Mouse (Mus musculus) forebrain, embryonic 13.5 days (tissue): ENCODE measurements around the gene Agpat2. TPM values are rescaled to one million over a fixed set of nuclear protein-coding genes. Genes with fewer than 3 reads are reported as not detected.

Source experiments
- ATAC-seq: fragments of 200-750 bp; cut with Nextera tagmentation; 2 replicates; pipeline ENCODE4 v1.8.0; 2017
- H3K27ac ChIP-seq: fragments of 300-500 bp; sonication (generic); 2 replicates; pipeline ENCODE4 v1.5.1; 2015; ENCODE audit warnings: inconsistent platforms, mild to moderate bottlenecking, moderate library complexity
- H3K27me3 ChIP-seq: fragments of 300-500 bp; sonication (generic); 2 replicates; pipeline ENCODE4 v1.6.1; 2015; ENCODE audit warnings: mild to moderate bottlenecking, inconsistent platforms
- H3K36me3 ChIP-seq: fragments of 300-500 bp; sonication (generic); 2 replicates; pipeline ENCODE4 v1.6.1; 2015; ENCODE audit warnings: mild to moderate bottlenecking, inconsistent platforms; ENCODE audit not compliant: poor library complexity, severe bottlenecking
- H3K4me1 ChIP-seq: fragments of 300-500 bp; sonication (generic); 2 replicates; pipeline ENCODE4 v1.6.1; 2015; ENCODE audit warnings: inconsistent platforms
- H3K4me2 ChIP-seq: fragments of 300-500 bp; sonication (generic); 2 replicates; pipeline ENCODE4 v1.6.1; 2015; ENCODE audit warnings: inconsistent platforms, mild to moderate bottlenecking, moderate library complexity
- H3K4me3 ChIP-seq: fragments of 300-500 bp; sonication (generic); 2 replicates; pipeline ENCODE4 v1.5.1; 2015; ENCODE audit warnings: mild to moderate bottlenecking, inconsistent platforms
- H3K9ac ChIP-seq: fragments of 300-500 bp; sonication (generic); 2 replicates; pipeline ENCODE4 v1.6.1; 2015; ENCODE audit warnings: mild to moderate bottlenecking, inconsistent platforms
- H3K9me3 ChIP-seq: fragments of 300-500 bp; sonication (generic); replicated peaks from 2 replicates; pipeline ENCODE4 v1.6.1; 2016; ENCODE audit warnings: inconsistent platforms
- WGBS: fragments of 180-500 bp; shearing (Covaris S2); methylation state at CpG from one replicate; pipeline ENCODE4 v1.1.7; 2015; 5-methylcytosine and 5-hydroxymethylcytosine counted together
- polyA plus RNA-seq: library from polyadenylated mRNA; unstranded; fragments of >200 nt; fragmentation: Nextera tagmentation; extraction: Ambion mirVana; gene quantifications from 2 replicates; pipeline ENCODE4 v1.2.1, GENCODE M21; 2015

Gene Agpat2
- 2.5 and 3.6 TPM in 2 replicates for polyA plus RNA-seq

DNA sequence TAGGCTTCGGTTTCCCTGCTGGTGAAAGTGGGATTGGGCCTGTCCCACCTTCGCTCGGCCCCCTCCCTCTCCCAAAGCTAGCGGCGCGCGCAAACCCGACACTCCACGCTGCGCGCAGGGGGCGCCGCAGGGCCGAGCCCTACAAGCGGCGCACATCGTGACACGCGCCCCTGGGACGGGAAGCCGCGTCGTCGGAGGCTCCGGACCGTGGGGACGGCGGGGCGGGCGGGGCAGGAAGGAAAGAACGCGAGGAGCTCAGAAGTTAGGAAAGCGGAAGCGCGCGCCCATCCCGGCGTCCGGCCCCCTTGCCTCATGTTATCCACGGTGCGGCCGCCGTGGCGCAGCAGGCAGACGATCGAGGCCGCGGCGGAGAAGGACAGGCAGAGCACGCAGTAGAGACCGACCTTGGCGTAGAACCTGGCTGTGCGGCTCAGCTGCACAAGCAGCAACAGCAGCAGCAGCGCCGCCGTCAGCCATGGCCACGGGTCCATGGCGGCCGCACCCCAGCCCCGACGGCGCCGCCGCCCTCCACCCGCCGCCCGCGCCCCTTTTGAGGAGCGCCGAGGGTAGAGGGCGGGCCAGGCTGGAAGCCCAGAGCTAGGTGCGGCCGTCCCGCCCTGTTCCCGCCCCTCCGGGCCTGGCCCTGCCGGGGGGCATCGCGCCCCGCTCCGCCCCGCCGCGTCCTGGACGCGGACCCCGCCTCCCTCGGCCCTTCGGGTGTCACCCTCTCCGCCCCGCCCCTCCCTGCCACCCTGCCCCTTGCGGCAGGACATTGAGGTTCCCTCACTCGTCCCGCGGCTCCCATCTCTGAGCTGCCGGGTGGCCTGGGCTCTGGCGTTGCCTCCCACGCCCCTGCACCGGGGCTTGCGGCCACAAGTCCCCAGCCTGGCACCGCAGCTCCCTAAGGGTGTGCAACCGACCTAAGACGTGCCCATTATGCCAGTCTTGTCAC is at the start of gene Agpat2:
TSS of gene Agpat2 (minus strand) at position 698 of the 952 bp plus-strand sequence.
- Histone ChIP-seq H3K27ac (no peak within 1 kb of the TSS), H3K27me3 (peaks cover 49% of the 10 kb centered on the region)
- under 1% methylated on average over 68 of the region's 103 CpGs for WGBS

GRCm38 (mm10) chr2:26646643-26647293 is 42.6 kb upstream of the Agpat2 start:
- no peak overlapping the region for H3K4me3 ChIP-seq
- no peak overlapping the region for H3K9ac ChIP-seq
- no peaks in the 10 kb centered on the region for H3K27me3 ChIP-seq
- WGBS: 27% methylated on average over 3 of the region's 3 CpGs
- ATAC-seq: peak; percentile 97
- no peak overlapping the region for H3K4me2 ChIP-seq
- no peaks in the 10 kb centered on the region for H3K36me3 ChIP-seq
- H3K27ac ChIP-seq: no peak overlapping the region
- H3K4me1 ChIP-seq: no peaks in the 10 kb centered on the region
- H3K9me3 ChIP-seq: no peaks in the 10 kb centered on the region

More for the DNA sequence above, at the start of gene Agpat2:
- Histone ChIP-seq H3K36me3 (no peaks in the 10 kb centered on the region), H3K4me1 (peaks cover 20% of the 10 kb centered on the region), H3K9me3 (no peaks in the 10 kb centered on the region), H3K9ac (peak within 1 kb of the TSS; percentile 63), H3K4me2 (peak within 1 kb of the TSS; percentile 76), H3K4me3 (peak within 1 kb of the TSS; percentile 54)
- peak; percentile 80 for ATAC-seq

DNA sequence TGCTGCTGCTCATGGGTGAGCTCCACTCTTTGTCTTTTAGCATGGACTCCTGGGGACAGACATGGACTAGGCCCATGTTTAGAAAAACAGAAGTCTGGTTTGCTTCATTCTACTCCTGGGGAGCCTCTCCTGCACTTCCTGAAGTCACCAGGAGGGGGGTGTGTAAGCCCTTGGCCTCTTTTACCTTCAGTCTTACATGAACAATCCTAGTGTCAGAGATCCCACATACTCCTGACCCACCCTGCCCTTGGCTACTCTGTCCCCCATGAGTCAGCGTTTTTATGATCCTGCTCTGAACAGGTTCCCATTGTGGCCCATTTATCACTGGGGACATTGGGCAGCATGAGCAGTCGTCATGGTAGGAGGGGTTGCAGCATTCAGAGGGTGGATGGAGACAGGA is 39.7 kb upstream of the Agpat2 start:
- Histone ChIP-seq H3K27me3 (no peaks in the 10 kb centered on the region), H3K4me1 (peaks cover 4% of the 10 kb centered on the region), H3K27ac (no peak overlapping the region), H3K9me3 (no peaks in the 10 kb centered on the region), H3K4me3 (no peak overlapping the region), H3K4me2 (no peak overlapping the region), H3K9ac (no peak overlapping the region), H3K36me3 (no peaks in the 10 kb centered on the region)
- WGBS: 67% methylated on average over 2 of the region's 2 CpGs
- no peak for ATAC-seq

GRCm38 (mm10) chr2:26641006-26641647 is 36.9 kb upstream of the Agpat2 start:
- no peak for ATAC-seq
- Histone ChIP-seq H3K9me3 (no peaks in the 10 kb centered on the region), H3K4me1 (peaks cover 18% of the 10 kb centered on the region), H3K4me3 (no peak overlapping the region), H3K27ac (no peak overlapping the region), H3K4me2 (no peak overlapping the region), H3K27me3 (no peaks in the 10 kb centered on the region), H3K9ac (no peak overlapping the region), H3K36me3 (peaks cover 26% of the 10 kb centered on the region)
- WGBS: 81% methylated on average over 7 of the region's 7 CpGs

GRCm38 (mm10) chr2:26639838-26640830 is 35.9 kb upstream of the Agpat2 start:
- Histone ChIP-seq H3K4me3 (peak overlapping the region; percentile 92), H3K27me3 (no peaks in the 10 kb centered on the region), H3K9me3 (no peaks in the 10 kb centered on the region), H3K27ac (peak overlapping the region; percentile 77), H3K36me3 (peaks cover 36% of the 10 kb centered on the region), H3K9ac (peak overlapping the region; percentile 94), H3K4me1 (peaks cover 18% of the 10 kb centered on the region), H3K4me2 (peak overlapping the region; percentile 86)
- peak; percentile 92 for ATAC-seq
- 5% methylated on average over 49 of the region's 49 CpGs for WGBS

DNA sequence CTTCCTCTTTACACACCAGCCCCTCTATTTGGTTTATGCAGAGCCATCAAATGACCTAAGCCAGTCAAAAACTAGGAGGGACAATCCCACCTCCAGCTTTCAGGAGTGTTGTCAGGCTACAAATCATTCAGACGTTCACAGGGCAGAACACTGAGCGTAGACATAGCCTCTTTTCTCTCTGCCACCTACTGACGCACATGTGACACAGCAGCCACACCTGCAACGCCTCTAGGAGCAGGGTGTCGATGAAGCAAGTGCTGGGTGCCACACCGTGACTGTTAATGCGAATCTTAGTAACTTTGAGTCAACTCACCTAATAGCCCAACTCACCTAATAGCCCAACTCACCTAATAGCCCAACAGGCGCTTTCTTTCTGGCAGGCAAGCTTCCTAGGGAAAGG is 34.9 kb upstream of the Agpat2 start:
- peak overlapping the region; percentile 92 for H3K4me3 ChIP-seq
- H3K27ac ChIP-seq: peak overlapping the region; percentile 44; the same call in 1 of the 2 replicates
- no peaks in the 10 kb centered on the region for H3K27me3 ChIP-seq
- 5% methylated on average over 8 of the region's 8 CpGs for WGBS
- ATAC-seq: peak; percentile 8; the same call in 1 of the 2 replicates
- H3K4me1 ChIP-seq: peaks cover 20% of the 10 kb centered on the region
- peak overlapping the region; percentile 94 for H3K9ac ChIP-seq
- peaks cover 47% of the 10 kb centered on the region for H3K36me3 ChIP-seq
- no peaks in the 10 kb centered on the region for H3K9me3 ChIP-seq
- peak overlapping the region; percentile 86 for H3K4me2 ChIP-seq

DNA sequence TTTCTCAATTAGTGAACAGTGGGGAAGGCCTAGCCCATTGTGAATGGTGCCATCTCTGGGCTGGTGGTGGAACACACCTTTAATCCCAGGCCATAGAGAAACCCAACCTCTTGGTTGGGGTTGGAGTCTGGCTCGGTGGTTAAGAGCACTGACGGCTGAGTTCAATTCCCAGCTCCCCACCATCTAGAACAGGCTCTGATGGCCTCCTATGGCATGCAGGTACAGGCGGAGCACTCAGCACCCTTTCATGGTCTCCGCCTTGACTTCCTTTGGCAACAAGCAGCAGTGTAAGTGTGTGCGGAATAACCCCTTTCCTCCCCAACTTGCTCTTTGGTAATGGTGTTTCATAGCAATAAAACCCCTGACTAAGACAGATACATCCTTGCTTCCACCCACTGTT is 34.4 kb upstream of the Agpat2 start:
- Histone ChIP-seq H3K4me1 (peaks cover 20% of the 10 kb centered on the region), H3K9me3 (no peaks in the 10 kb centered on the region), H3K36me3 (peaks cover 48% of the 10 kb centered on the region), H3K4me2 (peak overlapping the region; percentile 86), H3K27me3 (no peaks in the 10 kb centered on the region), H3K4me3 (peak overlapping the region; percentile 92), H3K9ac (peak overlapping the region; percentile 94), H3K27ac (peak overlapping the region; percentile 44; the same call in 1 of the 2 replicates)
- ATAC-seq: no peak
- 73% methylated on average over 5 of the region's 5 CpGs for WGBS

- Histone ChIP-seq H3K27ac (no peak overlapping the region), H3K9ac (peak overlapping the region; percentile 94), H3K36me3 (peaks cover 48% of the 10 kb centered on the region), H3K4me3 (0 out of 2 replicates have a peak overlapping the region, but pooled peaks have one; percentile 92), H3K9me3 (no peaks in the 10 kb centered on the region), H3K27me3 (no peaks in the 10 kb centered on the region), H3K4me1 (peaks cover 20% of the 10 kb centered on the region), H3K4me2 (peak overlapping the region; percentile 86)
- ATAC-seq: no peak
- 87% methylated on average over 5 of the region's 5 CpGs for WGBS
Observed at GRCm38 (mm10) chr2:26638039-26638438, 33.8 kb upstream of the Agpat2 start.

DNA sequence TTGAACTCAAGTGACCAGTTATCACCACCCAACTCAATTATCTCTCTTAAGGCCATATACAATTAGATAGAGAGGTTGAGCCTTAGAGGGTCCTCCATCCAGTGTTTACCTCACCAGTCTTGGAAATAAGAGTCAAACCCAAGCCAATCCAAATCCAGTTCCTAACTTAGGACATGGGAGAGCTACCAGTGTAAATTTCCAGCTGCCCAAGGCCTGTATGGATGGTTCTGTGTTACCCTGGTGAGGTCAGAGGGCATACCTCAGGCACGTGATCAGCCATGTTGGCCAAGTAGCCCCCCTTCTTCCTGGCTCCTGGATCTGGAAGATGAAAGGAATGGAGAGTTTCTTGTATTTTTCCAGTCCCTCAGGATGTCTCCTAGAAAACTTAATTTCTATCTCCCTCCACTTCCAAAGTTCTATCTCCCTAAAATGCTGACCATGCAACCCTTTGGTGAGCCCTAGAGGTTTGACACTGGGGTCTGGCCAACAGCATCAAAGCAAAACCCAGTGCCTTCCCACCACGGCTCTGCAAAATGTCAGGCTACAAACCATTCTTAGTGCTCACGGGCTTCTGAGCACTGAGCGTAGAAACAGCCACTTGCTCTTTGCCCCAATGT is 33.2 kb upstream of the Agpat2 start:
- peaks cover 26% of the 10 kb centered on the region for H3K4me1 ChIP-seq
- WGBS: 79% methylated on average over 4 of the region's 4 CpGs
- peak overlapping the region; percentile 86; the same call in 1 of the 2 replicates for H3K4me2 ChIP-seq
- no peaks in the 10 kb centered on the region for H3K9me3 ChIP-seq
- H3K36me3 ChIP-seq: peaks cover 48% of the 10 kb centered on the region
- H3K27me3 ChIP-seq: no peaks in the 10 kb centered on the region
- no peak for ATAC-seq
- no peak overlapping the region for H3K4me3 ChIP-seq
- no peak overlapping the region for H3K27ac ChIP-seq
- H3K9ac ChIP-seq: peak overlapping the region; percentile 94; the same call in 1 of the 2 replicates

DNA sequence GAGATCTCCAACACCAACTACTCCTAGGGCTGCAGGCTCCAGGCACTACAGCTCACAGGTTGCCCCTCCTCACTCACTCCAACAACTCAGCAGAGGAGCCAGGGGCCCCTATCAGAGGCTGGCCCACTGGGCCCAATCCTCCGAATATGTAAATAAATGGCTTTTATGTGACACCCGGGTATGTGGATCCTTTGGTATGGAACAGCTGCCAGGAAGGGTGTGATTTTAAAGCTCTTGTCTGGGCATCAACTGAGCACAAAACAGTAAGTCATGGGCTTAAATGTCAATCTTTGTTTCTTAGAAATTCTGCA is 32.1 kb upstream of the Agpat2 start:
- Histone ChIP-seq H3K27ac (no peak overlapping the region), H3K4me1 (peaks cover 35% of the 10 kb centered on the region), H3K36me3 (peaks cover 52% of the 10 kb centered on the region), H3K9me3 (no peaks in the 10 kb centered on the region), H3K4me3 (no peak overlapping the region), H3K27me3 (no peaks in the 10 kb centered on the region), H3K9ac (no peak overlapping the region), H3K4me2 (no peak overlapping the region)
- 46% methylated on average over 2 of the region's 2 CpGs for WGBS
- no peak for ATAC-seq
